Mouse (Mus musculus): ENCODE results near the gene Polr3g.

GRCm38 (mm10) chr13:81744092-81744396 lies 33.2 kb upstream of the Polr3g start:
- TF ChIP-seq RCOR1 (IDR thresholded peaks at IDR 0.05; ENCODE audit: low read depth, low read length) (no peak), GATA1 (IDR thresholded peaks at IDR 0.05; ENCODE audit: low read depth, low read length) (no peak), ELF1 (IDR thresholded peaks at IDR 0.05; ENCODE audit: low read depth, low read length) (no peak), EP300 (IDR thresholded peaks at IDR 0.05; ENCODE audit: low read depth in 1 of 2, low read length in 2 of 2) (no peak)
